Mouse (Mus musculus) brain, embryonic 18.5 days (tissue): ENCODE data around the gene Syne3.

Experiments used
- DNase-seq: peaks from one replicate; pipeline ENCODE4 v3.0.0-alpha.2; 2012; ENCODE audit warnings: low read depth, low spot score

Syne3 gene

GRCm38 (mm10) chr12:105000487-105001283, 8.9 kb downstream of the Syne3 start:
- no peak for DNase-seq

DNA sequence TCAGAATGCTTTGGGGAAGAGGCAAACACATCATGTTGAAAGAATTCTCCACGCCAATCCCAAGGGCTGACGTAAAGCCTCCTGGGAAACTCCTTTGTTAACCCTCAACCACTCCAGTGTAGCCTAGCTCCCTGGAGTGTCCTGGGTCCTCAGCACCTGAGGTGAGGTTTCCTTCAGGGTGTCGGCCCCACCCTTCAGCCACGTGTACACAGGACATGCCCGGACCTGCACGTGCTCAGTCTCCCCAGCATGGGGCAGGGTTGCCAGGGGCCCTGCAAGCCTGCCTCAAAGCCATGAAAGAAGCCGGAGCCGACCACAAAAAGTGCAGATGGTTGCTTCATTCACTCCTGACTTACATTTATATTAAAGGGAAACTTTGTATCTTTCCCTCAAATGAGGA, 10.4 kb downstream of the Syne3 start:
- no peak for DNase-seq

DNA sequence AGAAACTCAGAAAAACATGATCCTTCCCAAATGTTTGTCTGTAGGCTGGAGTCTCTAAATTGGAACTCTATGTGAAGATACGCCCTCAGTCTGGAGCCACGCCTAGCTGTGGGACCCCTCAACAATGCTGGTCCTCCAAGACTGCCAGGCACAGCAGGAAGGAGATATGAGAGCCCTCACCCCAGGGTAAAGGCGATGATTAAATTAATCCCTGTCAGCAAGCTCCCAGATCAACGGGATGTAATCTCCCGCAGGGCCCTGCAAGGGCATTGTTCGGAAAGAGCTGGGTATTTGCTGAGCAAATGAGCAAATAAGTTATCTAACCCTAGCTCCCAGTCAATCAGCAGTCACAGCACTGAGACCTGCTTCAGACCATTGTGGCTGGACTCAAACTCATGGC, 11.1 kb downstream of the Syne3 start:
- no peak for DNase-seq

DNA sequence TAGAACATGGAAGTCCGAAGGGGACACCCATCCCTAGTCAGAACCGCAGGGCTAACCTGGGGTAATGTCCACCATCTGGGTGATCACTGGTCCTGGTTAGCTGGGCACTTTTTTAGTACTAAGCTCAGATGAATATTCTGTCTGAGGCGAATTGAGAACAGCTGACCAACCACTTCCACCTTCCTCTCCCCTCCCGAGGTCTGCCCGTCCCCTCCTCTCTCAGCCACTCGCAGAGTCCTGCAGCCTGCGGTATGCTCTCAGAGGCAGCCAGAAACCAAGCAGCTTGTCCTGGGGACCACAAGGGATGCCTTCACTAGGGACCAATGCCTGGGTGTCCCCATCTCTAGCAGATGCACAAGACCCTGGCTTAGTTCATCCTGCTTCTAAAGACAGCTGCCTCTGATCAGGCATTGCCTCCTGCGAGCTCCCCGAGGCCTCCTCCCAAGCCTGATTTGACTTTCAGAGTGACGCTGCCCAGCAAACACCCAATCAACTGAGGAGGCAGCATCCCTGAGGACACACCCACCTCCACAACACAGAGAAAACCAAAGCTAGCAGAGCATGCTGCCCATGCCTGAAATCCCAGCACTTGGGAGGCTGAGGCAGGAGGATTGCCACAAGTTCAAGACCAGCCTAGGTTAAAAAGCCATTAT, 11.8 kb downstream of the Syne3 start:
- no peak for DNase-seq

DNA sequence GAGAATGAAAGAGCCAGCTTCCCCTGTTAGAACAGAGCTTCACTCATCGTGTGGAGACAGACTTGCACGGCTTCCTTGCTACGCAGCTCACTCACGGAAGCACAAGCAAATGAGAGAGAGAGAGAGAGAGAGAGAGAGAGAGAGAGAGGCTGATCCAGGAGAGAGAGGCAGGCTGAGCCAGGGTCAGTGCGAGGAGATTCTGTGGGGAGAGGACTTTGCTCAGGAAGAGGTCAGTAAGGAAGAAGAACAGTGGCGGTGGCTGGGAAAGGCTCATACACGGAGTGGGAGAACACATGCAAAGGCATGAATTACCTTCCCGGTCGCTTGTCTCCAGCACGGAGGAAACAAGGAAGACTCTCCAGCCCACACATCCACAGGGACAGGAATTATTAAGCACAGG, 12.4 kb downstream of the Syne3 start:
- DNase-seq: no peak

- DNase-seq: no peak
These were observed 13.4 kb downstream of the Syne3 start for GRCm38 (mm10) chr12:104996012-104996728.

DNA sequence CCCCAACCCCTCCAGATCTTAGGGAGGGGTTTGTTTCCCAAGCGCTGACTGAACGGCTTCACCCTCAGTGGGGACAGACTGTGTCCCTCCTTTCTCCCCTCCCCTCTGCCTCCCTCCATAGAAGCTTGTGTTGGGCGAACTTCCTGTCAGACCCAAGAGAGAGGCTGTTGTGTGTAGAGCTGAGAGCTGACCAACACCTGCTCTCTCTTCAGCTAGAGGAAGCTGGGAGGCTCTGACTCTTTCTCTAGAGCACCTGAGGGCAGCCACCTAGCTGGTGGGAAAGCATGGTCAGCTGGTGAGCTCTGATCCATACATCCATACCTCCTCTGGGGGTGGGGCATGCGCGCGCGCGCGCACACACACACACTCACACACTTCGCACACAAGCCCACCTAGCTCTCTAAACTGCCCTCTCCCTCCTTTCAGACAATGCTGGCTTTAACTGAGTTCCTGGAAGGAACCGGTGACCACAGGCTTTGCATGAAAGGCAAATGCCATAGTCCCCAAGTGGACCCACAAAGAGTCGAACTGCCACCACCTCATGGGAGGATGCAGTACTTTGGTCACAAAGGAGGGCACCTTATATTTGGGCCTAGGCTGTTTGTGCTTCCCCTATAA, 14.2 kb downstream of the Syne3 start:
- no peak for DNase-seq

GRCm38 (mm10) chr12:104992838-104993237, 16.8 kb downstream of the Syne3 start:
- DNase-seq: no peak

GRCm38 (mm10) chr12:104992123-104992741, 17.4 kb downstream of the Syne3 start:
- DNase-seq: no peak

GRCm38 (mm10) chr12:104990741-104991454, 18.7 kb downstream of the Syne3 start:
- no peak for DNase-seq

DNA sequence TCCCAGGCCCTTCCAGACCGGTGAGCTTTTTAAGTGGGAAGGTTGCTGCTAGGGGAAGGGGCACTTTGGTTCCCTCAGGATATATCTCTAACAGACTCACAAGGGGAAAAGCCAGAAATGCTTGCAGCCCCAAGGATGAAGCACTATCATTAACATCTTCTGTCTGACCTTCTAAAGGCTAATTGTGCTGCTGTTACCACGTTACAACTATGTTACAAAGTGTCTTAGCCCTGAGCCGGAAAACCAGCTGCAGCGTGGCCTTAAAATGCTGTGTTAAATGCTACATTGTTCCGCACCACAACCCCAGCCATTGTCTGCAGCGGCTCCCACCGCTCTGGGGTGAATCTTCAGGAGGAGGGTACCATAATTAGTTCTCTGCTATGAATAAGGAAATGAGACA, 21.7 kb downstream of the Syne3 start:
- no peak for DNase-seq

GRCm38 (mm10) chr12:104986781-104987180, 22.8 kb downstream of the Syne3 start:
- DNase-seq: no peak

GRCm38 (mm10) chr12:104986001-104986400, 23.6 kb downstream of the Syne3 start:
- DNase-seq: no peak

DNA sequence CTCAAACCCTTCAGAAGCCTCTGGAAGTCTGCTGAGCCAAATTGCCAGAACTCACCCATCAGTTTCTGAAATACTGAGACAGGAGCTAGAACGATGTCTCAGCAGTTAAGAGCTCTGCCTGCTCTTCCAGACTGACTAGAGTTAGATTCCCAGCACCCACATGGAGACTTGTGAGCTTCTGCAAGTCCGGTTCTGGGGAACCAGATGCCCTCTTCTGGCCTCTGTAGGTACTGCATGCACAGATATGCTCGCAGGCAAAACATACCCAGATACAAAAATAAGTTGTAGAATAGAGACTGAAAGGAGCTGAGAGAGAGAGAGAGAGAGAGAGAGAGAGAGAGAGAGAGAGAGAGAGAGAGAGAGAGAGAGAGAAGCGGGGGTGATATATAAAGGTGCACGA, 24.5 kb downstream of the Syne3 start:
- no peak for DNase-seq

DNA sequence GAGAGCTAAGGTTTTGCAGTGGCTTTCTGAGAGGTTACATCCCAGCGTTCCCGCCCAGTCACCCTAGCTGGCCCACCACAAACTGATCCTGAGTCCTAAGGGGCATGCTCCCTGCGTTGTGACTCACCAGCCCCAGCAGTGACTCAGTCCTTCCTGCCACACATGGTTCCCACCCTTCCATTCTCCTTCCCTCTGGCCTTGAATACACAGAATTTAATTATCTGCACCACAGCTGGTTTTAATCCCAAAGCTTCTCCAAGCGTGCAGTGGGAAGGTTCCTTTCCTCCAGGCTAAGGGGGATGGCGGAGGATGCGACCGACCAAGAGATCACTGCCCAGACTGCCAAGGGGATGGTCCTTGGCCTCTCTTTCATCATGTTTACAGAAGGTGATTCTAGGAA, 26.1 kb downstream of the Syne3 start:
- DNase-seq: no peak

DNA sequence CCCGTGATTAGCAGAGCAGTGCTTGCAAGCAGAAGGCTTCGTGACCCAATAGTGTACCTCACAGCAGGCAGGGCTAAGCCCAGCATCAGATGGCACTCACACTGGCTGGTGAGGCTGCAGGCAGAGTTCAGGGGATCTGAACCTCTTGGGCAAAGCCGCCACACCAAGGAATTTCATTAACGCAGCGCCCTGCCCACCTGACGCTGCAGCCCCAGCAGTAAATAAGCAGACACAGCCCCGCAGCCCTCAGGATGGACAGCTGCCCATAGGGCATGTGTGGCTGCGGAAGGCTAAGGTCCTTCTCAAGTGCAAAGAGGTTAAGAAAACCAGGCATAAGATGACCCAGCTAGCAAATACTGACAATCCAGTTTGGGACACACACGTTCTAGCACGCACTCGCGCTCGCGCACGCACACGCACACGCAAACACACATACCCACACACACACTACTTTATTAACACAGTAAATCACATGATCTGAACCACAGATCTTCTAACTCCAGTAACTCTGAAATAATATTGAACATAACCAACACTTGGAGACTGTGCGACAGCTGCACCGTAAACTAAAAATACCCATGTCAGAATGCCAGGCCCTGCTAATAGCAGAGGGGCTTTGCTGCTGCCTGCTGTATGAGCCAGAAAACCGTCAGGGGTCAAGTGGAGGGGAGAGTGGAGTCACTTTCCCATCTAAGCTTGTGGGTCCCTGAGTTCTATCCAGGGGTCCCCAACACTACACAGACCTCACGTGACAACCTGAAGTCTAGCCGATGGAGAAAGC, 30.5 kb downstream of the Syne3 start:
- no peak for DNase-seq

GRCm38 (mm10) chr12:104978420-104978819, 31.2 kb downstream of the Syne3 start:
- DNase-seq: no peak

- no peak for DNase-seq
These were observed 32.7 kb downstream of the Syne3 start for GRCm38 (mm10) chr12:104976903-104977302.

DNA sequence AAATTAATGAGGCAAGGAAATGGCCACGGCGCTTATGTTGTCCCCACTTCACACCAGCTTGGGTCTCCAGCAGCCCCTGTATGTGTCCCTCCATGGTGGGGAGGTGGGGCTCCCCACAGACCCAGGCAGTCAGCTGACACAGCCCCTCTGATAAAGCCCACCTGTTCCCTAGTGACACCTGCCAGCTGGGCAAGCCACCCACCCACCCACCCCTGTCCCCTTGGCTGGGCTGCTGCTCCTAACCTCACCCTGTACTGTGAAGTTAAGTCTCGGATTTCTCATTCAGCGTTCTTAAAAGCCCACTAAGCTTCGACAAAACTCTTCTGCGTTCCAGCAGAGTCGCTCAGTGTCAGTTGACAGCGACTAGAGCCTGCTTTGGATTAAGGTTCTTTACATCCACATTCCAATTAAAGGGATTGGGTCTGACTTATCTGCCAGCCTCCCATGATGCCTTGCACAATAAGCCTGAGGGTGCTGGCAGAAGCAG, 33.2 kb downstream of the Syne3 start:
- DNase-seq: no peak

DNA sequence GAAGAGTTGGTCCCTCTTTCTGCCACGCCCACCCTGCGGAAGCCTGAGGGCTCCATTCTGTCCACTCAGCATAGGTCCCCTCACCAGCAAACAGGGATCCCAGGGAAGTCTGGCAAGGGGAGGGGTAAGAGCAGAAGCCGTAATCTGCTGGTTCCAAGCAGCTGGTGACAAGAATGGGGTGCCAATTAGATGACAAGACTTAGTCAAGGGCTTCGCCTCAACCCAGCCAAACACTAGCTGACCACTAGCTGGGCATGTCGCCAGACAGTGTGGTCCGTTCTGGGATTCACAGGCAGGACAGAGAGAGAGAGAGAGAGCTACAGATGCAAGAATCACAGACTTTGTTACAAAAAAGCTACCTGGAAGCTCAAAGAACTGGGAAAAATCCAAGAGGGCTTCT, 36.7 kb downstream of the Syne3 start:
- no peak for DNase-seq
